Mouse (Mus musculus) CH12.LX (cell line): ENCODE results near the gene Lep.

Experiments used
- BHLHE40 ChIP-seq: IDR thresholded peaks from 2 replicates; pipeline ENCODE4 v1.6.1; 2011; ENCODE audit warnings: mild to moderate bottlenecking, low read depth, low read length, improper control_type of control experiment
- CTCF ChIP-seq, 2 experiments: IDR thresholded peaks in 1 of 2; conservative IDR thresholded peaks in 1 of 2; 2 replicates each; pipeline ENCODE4 v1.5.1; 2011 to 2012; ENCODE audit warnings: low read depth in 2 of 2, low read length in 2 of 2, improper control_type of control experiment in 1 of 2, inconsistent platforms in 1 of 2, mild to moderate bottlenecking in 1 of 2, moderate library complexity in 1 of 2
- EP300 ChIP-seq: IDR thresholded peaks from 2 replicates; pipeline ENCODE4 v1.6.1; 2011; ENCODE audit warnings: low read length, improper control_type of control experiment
- ETS1 ChIP-seq: conservative IDR thresholded peaks from 2 replicates; pipeline ENCODE4 v1.6.1; 2012; ENCODE audit warnings: low read depth, mild to moderate bottlenecking, inconsistent platforms, low read length, improper control_type of control experiment, moderate library complexity
- JUND ChIP-seq: conservative IDR thresholded peaks from 2 replicates; pipeline ENCODE4 v1.6.1; 2011; ENCODE audit warnings: low read depth, low read length, improper control_type of control experiment
- MAX ChIP-seq: IDR thresholded peaks from 2 replicates; pipeline ENCODE4 v1.6.1; 2011; ENCODE audit warnings: low read length, improper control_type of control experiment
- MAZ ChIP-seq: IDR thresholded peaks from 2 replicates; pipeline ENCODE4 v1.6.1; 2012; ENCODE audit warnings: low read depth, mild to moderate bottlenecking, inconsistent platforms, low read length, improper control_type of control experiment, moderate library complexity
- MXI1 ChIP-seq: IDR thresholded peaks from 2 replicates; pipeline ENCODE4 v1.6.1; 2011; ENCODE audit warnings: mild to moderate bottlenecking, low read depth, low read length, improper control_type of control experiment
- NELFE ChIP-seq: IDR thresholded peaks from 2 replicates; pipeline ENCODE4 v1.6.1; 2011; ENCODE audit warnings: low read depth, low read length, improper control_type of control experiment
- NRF1 ChIP-seq: IDR thresholded peaks from 2 replicates; pipeline ENCODE4 v1.6.1; 2014; ENCODE audit warnings: low read depth, mild to moderate bottlenecking, inconsistent platforms, low read length, improper control_type of control experiment, moderate library complexity
- SMC3 ChIP-seq: IDR thresholded peaks from 2 replicates; pipeline ENCODE4 v1.6.1; 2011; ENCODE audit warnings: low read depth, low read length, improper control_type of control experiment
- TCF12 ChIP-seq: IDR thresholded peaks from 2 replicates; pipeline ENCODE4 v1.6.1; 2014; ENCODE audit warnings: low read depth, mild to moderate bottlenecking, inconsistent platforms, low read length, improper control_type of control experiment
- USF1 ChIP-seq: IDR thresholded peaks from 2 replicates; pipeline ENCODE4 v1.6.1; 2014; ENCODE audit warnings: low read depth, mild to moderate bottlenecking, inconsistent platforms, low read length, improper control_type of control experiment
- USF2 ChIP-seq: conservative IDR thresholded peaks from 2 replicates; pipeline ENCODE4 v1.6.1; 2011; ENCODE audit warnings: low read depth, low read length, improper control_type of control experiment

DNA sequence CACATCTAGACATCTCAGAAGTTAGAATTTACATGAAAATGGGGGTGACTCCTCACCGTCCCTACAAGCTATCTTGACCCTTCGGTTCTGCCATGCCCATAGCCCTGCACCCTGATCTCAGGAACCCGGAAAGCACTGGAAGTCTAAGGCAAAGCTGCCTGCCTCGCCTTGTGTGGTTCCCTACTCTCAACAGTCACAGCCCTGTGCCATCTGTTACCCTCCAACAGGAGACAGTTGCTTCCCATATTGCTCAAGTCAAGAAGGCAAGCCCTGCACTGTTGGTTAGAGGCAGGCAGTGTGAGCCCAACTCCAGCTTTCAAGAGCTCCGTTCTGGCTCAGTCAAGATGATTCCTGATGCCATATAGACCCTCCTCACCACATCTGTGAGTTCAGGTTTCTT is 48.4 kb upstream of the Lep start:
- TF ChIP-seq MXI1 (no peak), NRF1 (no peak), MAX (no peak), SMC3 (no peak), CTCF (conservative IDR thresholded peaks at IDR 0.05 in 1 of 2, IDR thresholded peaks at IDR 0.05 in 1 of 2; ENCODE audit: low read depth in 2 of 2, low read length in 2 of 2) (no peak), MAZ (no peak), USF2 (no peak), NELFE (no peak), TCF12 (no peak), JUND (no peak), USF1 (no peak), EP300 (no peak), ETS1 (no peak), BHLHE40 (no peak)
